Mouse (Mus musculus): Measurements from ENCODE around the gene Alox5ap. TPM values are rescaled to one million over a fixed set of nuclear protein-coding genes. Genes with fewer than 3 reads are reported as not detected.

Alox5ap gene
- 12.6 and 17.8 TPM in 2 replicates for polyA plus RNA-seq (2015; fragmentation: Nextera tagmentation; extraction: Ambion mirVana)

DNA sequence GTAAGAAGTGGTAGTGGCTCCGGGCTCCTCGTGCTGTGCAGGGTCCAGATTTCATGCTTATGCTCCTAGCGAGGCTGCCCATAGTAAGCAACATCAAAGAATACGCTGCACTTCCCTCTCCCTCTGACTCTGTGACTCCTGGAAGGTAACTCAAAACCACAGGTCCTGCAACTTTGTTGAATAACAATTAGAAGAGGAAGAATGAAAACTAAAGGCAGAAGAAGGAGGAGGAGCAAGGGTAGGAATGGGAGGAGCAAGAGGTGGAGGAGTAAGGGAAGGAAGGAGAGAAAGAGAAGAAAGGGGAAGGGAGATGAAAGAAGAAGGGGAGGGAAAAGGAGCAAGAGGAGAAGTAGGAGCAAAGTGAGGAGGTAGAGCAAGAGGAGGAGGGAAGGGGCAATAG is at the start of gene Alox5ap:
Gene Alox5ap, plus strand, starts transcription at position 363 of the 400 bp plus-strand sequence.
- H3K4me2 ChIP-seq (replicated peaks; ENCODE audit: low read depth, low read length): no peak within 1 kb of the TSS
- H3K36me3 ChIP-seq (ENCODE audit: insufficient read depth, low read length): no peaks in the 10 kb centered on the region
- H3K4me1 ChIP-seq (ENCODE audit: insufficient read depth, low read length): peaks cover 7% of the 10 kb centered on the region; the same call in 1 of the 2 replicates
- no peak for ATAC-seq (ENCODE audit: low FRiP score, low TSS enrichment)
- H3K9ac ChIP-seq (replicated peaks; ENCODE audit: low read length): no peak within 1 kb of the TSS; the same call in 1 of the 2 replicates
- H3K27me3 ChIP-seq (ENCODE audit: insufficient read depth, low read length): no peaks in the 10 kb centered on the region
- WGBS: 26% methylated on average over 4 of the region's 4 CpGs
- H3K4me3 ChIP-seq (ENCODE audit: low read length): no peak within 1 kb of the TSS
- no peaks in the 10 kb centered on the region for H3K9me3 ChIP-seq (ENCODE audit: low read length)
- H3K27ac ChIP-seq (ENCODE audit: low read length): no peak within 1 kb of the TSS

DNA sequence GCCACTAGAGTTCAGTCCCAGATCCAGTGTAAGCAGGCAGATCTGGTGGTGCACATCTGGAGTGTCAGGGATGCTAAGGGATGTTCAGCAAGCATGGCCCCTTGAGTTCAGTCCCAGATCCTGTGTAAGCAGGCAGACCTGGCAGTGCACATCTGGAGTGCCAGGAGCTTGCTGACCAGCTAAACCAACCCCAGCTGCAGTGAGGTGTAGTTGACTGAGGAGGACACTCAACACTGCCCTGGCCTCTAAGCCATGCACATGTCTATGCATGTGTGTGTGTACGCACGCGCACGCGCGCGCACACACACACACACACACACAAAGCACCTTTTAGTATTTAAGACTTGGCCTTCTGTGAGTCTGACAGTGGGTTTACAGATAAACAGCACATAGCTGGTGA is 49.0 kb upstream of the Alox5ap start:
- peaks cover 56% of the 10 kb centered on the region for H3K36me3 ChIP-seq (ENCODE audit: insufficient read depth, low read length)
- over 99% methylated on average over 7 of the region's 7 CpGs for WGBS
- no peak overlapping the region for H3K27ac ChIP-seq (ENCODE audit: low read length)
- H3K4me2 ChIP-seq (replicated peaks; ENCODE audit: low read depth, low read length): no peak overlapping the region
- H3K9me3 ChIP-seq (ENCODE audit: low read length): no peaks in the 10 kb centered on the region
- H3K4me1 ChIP-seq (ENCODE audit: insufficient read depth, low read length): 0 out of 2 replicates have a peak, but pooled peaks cover 6% of the 10 kb centered on the region
- no peak for ATAC-seq (ENCODE audit: low FRiP score, low TSS enrichment)
- no peak overlapping the region for H3K9ac ChIP-seq (replicated peaks; ENCODE audit: low read length)
- no peak overlapping the region for H3K4me3 ChIP-seq (ENCODE audit: low read length)
- no peaks in the 10 kb centered on the region for H3K27me3 ChIP-seq (ENCODE audit: insufficient read depth, low read length)

DNA sequence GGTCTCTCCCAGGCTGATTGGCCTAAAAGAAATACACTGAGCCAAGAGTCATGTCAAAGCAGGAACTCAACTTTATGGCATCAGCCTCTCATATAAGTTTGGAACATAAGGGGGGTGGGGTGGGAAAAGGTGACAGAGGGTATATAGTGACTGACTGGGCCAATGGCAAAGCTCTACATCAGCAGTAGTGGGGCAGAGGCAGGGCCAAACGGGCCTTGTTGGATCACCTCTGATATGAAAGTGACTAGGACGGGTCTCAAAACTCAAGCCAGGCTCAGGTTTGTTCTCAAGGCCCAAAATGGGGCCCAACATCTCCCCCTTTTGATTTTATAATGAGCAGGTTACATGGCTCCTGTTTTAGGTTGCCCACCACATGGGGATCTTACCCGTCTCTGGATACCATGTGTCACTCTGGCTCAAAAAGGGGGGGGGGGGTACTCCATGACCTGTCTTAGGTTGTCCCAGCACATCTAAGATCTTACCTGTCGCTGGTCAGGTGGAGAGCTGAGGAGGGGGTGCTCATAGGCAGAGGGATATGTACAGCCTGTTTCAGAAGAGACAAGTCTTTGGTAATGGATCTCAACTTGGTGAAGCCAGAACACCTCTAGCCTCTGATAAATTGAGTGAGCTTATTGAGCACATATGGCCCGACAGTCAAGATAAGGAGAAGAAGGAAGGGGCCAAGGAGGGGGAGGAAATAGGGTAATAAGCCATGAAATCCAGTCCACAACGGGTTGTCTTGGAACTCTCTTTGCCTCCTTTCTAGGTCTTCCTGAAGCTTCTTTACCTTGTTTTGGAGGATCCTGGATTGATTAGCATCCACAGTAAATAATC is 46.8 kb upstream of the Alox5ap start:
- 0 out of 2 replicates have a peak, but pooled peaks have one; percentile 39 for ATAC-seq (ENCODE audit: low FRiP score, low TSS enrichment)
- Histone ChIP-seq H3K4me3 (ENCODE audit: low read length) (no peak overlapping the region), H3K4me1 (ENCODE audit: insufficient read depth, low read length) (0 out of 2 replicates have a peak, but pooled peaks cover 2% of the 10 kb centered on the region), H3K36me3 (ENCODE audit: insufficient read depth, low read length) (peaks cover 42% of the 10 kb centered on the region), H3K4me2 (replicated peaks; ENCODE audit: low read depth, low read length) (no peak overlapping the region), H3K9me3 (ENCODE audit: low read length) (no peaks in the 10 kb centered on the region), H3K9ac (replicated peaks; ENCODE audit: low read length) (no peak overlapping the region), H3K27me3 (ENCODE audit: insufficient read depth, low read length) (no peaks in the 10 kb centered on the region), H3K27ac (ENCODE audit: low read length) (no peak overlapping the region)
- 74% methylated on average over 6 of the region's 6 CpGs for WGBS

DNA sequence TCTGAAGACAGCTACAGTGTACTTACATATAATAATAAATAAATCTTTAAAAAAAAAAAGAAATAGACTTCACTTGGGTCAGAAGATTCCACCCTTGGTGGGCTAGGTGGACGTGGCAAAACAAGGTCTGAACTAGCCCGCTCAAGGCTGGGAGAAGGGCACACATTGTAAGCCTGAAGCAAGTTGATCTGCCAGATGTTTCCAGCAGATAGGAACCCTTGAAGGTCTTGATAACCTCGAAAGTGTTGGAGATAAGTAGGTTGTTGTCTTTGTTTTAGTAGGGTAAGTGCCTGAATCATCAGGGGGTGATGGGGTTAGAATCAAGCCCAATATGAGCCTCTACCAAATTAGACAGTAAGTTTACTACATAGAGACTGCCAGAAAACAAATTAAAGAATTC is 45.1 kb upstream of the Alox5ap start:
- H3K4me3 ChIP-seq (ENCODE audit: low read length): no peak overlapping the region
- H3K4me1 ChIP-seq (ENCODE audit: insufficient read depth, low read length): peaks cover 4% of the 10 kb centered on the region; the same call in 1 of the 2 replicates
- 84% methylated on average over 3 of the region's 3 CpGs for WGBS
- no peak overlapping the region for H3K27ac ChIP-seq (ENCODE audit: low read length)
- no peaks in the 10 kb centered on the region for H3K27me3 ChIP-seq (ENCODE audit: insufficient read depth, low read length)
- no peak for ATAC-seq (ENCODE audit: low FRiP score, low TSS enrichment)
- H3K9me3 ChIP-seq (ENCODE audit: low read length): no peaks in the 10 kb centered on the region
- H3K36me3 ChIP-seq (ENCODE audit: insufficient read depth, low read length): peaks cover 28% of the 10 kb centered on the region
- H3K9ac ChIP-seq (replicated peaks; ENCODE audit: low read length): no peak overlapping the region
- H3K4me2 ChIP-seq (replicated peaks; ENCODE audit: low read depth, low read length): no peak overlapping the region

DNA sequence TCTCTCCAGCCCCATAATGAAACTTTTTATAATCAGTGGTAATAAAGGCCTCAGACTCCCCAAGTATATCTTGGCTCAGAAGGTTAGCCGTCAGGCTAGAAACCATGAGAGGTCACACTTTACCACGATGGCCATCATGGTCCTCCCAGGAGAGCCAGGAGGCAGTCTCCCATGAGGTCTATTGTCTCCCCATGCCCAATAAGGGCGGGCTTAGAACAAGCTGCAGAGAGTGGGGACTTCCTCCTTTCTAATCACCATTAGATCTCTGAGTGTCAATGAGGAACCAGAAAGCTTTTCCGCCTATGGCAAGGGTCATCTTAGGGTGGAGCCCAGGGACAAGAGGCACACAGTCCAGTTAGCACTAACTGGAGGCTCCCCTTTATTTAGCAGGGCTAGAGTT is 43.2 kb upstream of the Alox5ap start:
- no peak for ATAC-seq (ENCODE audit: low FRiP score, low TSS enrichment)
- WGBS: 93% methylated on average over 4 of the region's 4 CpGs
- H3K36me3 ChIP-seq (ENCODE audit: insufficient read depth, low read length): peaks cover 10% of the 10 kb centered on the region; the same call in 1 of the 2 replicates
- no peak overlapping the region for H3K27ac ChIP-seq (ENCODE audit: low read length)
- no peak overlapping the region for H3K4me3 ChIP-seq (ENCODE audit: low read length)
- H3K9ac ChIP-seq (replicated peaks; ENCODE audit: low read length): no peak overlapping the region
- no peaks in the 10 kb centered on the region for H3K9me3 ChIP-seq (ENCODE audit: low read length)
- H3K4me1 ChIP-seq (ENCODE audit: insufficient read depth, low read length): peaks cover 8% of the 10 kb centered on the region; the same call in 1 of the 2 replicates
- no peak overlapping the region for H3K4me2 ChIP-seq (replicated peaks; ENCODE audit: low read depth, low read length)
- H3K27me3 ChIP-seq (ENCODE audit: insufficient read depth, low read length): no peaks in the 10 kb centered on the region

DNA sequence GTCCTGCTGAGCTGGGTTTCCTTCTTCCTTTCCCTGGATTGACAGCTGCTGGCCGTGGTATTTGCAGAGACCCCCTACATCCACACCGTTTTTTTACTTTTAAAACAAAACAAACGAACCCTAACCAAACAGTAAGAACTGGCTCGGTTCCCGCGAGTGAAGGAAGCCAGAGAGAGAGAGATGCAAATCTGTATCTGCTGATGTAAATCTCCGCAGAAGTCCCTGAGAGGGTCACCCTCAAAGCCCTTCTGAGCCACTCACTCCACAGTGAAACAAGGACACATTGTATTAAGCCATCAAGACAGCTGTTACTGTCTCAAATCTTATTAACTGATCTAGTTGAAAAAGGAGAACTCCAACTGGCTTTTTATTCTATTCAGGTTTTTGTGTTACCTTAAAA is 39.9 kb upstream of the Alox5ap start:
- no peaks in the 10 kb centered on the region for H3K36me3 ChIP-seq (ENCODE audit: insufficient read depth, low read length)
- 14% methylated on average over 7 of the region's 7 CpGs for WGBS
- H3K27me3 ChIP-seq (ENCODE audit: insufficient read depth, low read length): no peaks in the 10 kb centered on the region
- H3K4me2 ChIP-seq (replicated peaks; ENCODE audit: low read depth, low read length): no peak overlapping the region; the same call in 1 of the 2 replicates
- H3K27ac ChIP-seq (ENCODE audit: low read length): no peak overlapping the region
- no peak for ATAC-seq (ENCODE audit: low FRiP score, low TSS enrichment)
- no peak overlapping the region for H3K9ac ChIP-seq (replicated peaks; ENCODE audit: low read length)
- no peak overlapping the region for H3K4me3 ChIP-seq (ENCODE audit: low read length)
- peaks cover 8% of the 10 kb centered on the region; the same call in 1 of the 2 replicates for H3K4me1 ChIP-seq (ENCODE audit: insufficient read depth, low read length)
- H3K9me3 ChIP-seq (ENCODE audit: low read length): no peaks in the 10 kb centered on the region

DNA sequence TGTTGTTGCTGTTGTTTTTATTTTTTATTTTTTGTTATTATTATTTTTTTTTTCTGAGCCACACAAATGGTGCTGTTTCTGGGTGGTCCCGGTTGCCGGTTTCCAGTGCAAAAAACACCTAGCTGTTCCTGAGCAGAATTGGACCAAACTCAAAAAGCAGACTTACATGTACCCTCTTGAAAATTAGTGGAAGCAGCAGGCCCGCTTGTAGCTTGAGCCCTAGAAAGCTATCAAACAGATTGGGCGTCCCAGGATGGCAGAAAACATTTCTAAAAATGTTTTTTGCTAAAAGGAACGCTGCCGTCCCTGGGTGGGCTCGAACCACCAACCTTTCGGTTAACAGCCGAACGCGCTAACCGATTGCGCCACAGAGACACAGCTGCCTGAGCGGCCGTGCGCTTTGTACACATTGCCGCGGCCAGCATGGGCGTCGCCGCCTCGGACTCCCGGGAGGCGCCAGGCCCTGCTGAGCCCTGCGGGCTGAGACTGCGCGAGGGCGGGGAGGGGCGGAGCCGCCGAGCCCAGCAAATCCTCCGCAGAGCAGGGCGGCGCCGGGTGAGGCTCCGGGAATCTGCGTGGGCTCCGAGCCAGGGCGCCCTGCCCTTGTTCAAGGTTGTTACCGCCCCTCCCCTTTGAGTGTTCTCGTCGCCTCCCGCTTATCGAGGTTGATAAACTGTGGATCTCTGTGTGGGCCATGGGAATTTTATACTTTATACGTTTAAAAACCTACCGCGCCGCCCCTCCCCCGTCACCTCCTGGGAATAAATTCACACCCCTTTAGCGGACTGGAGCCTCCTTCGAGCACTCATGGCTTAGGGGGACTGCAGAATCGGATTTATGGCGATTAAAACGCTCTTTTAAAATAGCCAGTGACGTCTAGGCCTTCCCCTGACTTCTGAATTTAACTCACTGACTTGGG is 35.6 kb upstream of the Alox5ap start:
- Histone ChIP-seq H3K27me3 (ENCODE audit: insufficient read depth, low read length) (no peaks in the 10 kb centered on the region), H3K4me3 (ENCODE audit: low read length) (peak overlapping the region; percentile 61), H3K9ac (replicated peaks; ENCODE audit: low read length) (peak overlapping the region; percentile 75), H3K4me1 (ENCODE audit: insufficient read depth, low read length) (peaks cover 8% of the 10 kb centered on the region; the same call in 1 of the 2 replicates), H3K4me2 (replicated peaks; ENCODE audit: low read depth, low read length) (peak overlapping the region; percentile 57), H3K9me3 (ENCODE audit: low read length) (no peaks in the 10 kb centered on the region), H3K36me3 (ENCODE audit: insufficient read depth, low read length) (no peaks in the 10 kb centered on the region), H3K27ac (ENCODE audit: low read length) (peak overlapping the region; percentile 94)
- WGBS: 2% methylated on average over 55 of the region's 55 CpGs
- ATAC-seq (ENCODE audit: low FRiP score, low TSS enrichment): peak; percentile 100

DNA sequence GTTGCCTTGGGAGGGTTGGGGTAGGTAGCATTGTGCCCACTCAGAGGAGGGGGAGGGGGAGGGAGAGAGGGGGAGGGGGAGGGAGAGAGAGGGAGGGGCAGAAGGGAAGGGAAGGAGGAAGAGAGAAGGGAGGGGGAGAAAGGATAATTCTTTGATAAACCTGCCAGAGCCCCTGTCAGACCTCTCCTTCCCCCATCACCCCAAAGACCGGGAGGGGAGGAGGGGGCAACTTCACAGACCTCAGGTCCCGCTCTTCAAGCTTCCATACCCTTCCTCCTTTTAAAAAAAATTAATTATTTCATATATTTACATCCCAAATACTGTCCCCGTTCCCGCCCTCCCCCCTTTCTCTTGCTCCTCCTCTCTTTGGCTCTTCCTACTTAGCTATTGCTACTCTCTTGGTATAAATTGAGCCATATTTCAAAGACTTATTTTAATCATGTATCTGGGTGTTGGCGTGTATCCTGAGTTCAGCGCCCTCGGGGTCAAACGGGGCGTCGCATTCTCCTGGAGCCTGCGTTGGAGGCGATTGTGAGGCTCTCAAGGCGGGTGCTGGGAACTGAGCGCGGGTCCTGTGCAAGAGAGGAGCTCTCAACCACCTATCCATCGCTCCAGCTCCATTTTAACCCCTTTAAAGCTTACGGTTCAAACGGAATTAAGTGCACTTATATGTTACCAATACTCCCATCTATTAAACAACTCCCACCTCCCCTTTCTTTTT is 34.8 kb upstream of the Alox5ap start:
- peak overlapping the region; percentile 94 for H3K27ac ChIP-seq (ENCODE audit: low read length)
- no peaks in the 10 kb centered on the region for H3K9me3 ChIP-seq (ENCODE audit: low read length)
- peak overlapping the region; percentile 75 for H3K9ac ChIP-seq (replicated peaks; ENCODE audit: low read length)
- H3K4me3 ChIP-seq (ENCODE audit: low read length): peak overlapping the region; percentile 61
- WGBS: 75% methylated on average over 18 of the region's 18 CpGs
- H3K4me2 ChIP-seq (replicated peaks; ENCODE audit: low read depth, low read length): peak overlapping the region; percentile 57
- no peaks in the 10 kb centered on the region for H3K27me3 ChIP-seq (ENCODE audit: insufficient read depth, low read length)
- ATAC-seq (ENCODE audit: low FRiP score, low TSS enrichment): no peak
- H3K4me1 ChIP-seq (ENCODE audit: insufficient read depth, low read length): peaks cover under 1% of the 10 kb centered on the region; the same call in 1 of the 2 replicates
- H3K36me3 ChIP-seq (ENCODE audit: insufficient read depth, low read length): no peaks in the 10 kb centered on the region

DNA sequence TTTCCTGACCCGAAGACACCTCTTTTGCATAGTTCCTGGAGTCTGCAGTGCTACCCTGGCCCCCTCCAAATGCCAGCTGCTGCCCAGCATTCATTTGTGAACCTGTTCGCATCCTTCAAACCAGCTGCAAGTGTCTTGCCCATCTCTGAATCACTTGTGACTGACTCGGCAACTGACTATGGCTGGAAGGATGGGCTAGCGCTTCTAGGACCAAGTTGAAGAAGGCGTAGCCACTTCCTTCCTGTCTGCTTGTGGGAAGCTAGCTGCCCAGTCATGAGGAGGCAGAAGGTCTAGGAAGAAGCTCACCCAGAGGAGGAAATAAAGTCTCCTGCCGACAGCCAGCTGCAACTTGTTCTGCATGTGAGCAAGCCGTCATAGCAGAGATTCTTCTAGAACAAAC is 29.6 kb upstream of the Alox5ap start:
- 78% methylated on average over 7 of the region's 7 CpGs for WGBS
- no peaks in the 10 kb centered on the region for H3K36me3 ChIP-seq (ENCODE audit: insufficient read depth, low read length)
- no peaks in the 10 kb centered on the region for H3K9me3 ChIP-seq (ENCODE audit: low read length)
- no peak for ATAC-seq (ENCODE audit: low FRiP score, low TSS enrichment)
- no peak overlapping the region for H3K4me2 ChIP-seq (replicated peaks; ENCODE audit: low read depth, low read length)
- no peaks in the 10 kb centered on the region for H3K4me1 ChIP-seq (ENCODE audit: insufficient read depth, low read length)
- H3K27me3 ChIP-seq (ENCODE audit: insufficient read depth, low read length): no peaks in the 10 kb centered on the region
- no peak overlapping the region for H3K9ac ChIP-seq (replicated peaks; ENCODE audit: low read length)
- no peak overlapping the region for H3K27ac ChIP-seq (ENCODE audit: low read length)
- H3K4me3 ChIP-seq (ENCODE audit: low read length): no peak overlapping the region
